Mouse (Mus musculus) MEL (cell line): ENCODE results near the gene Rabgap1l. TPM values are rescaled to one million over a fixed set of nuclear protein-coding genes. Genes with fewer than 3 reads are reported as not detected.

ENCODE experiments used
- DNase-seq: peaks from one replicate; pipeline ENCODE4 v3.0.0; 2011; ENCODE audit warnings: low read depth, low spot score
- H3K27ac ChIP-seq: 2 replicates; pipeline ENCODE4 v1.5.1; 2012; ENCODE audit warnings: low read depth, mild to moderate bottlenecking, control low read depth, low read length, moderate library complexity; ENCODE audit not compliant: control insufficient read depth
- H3K27me3 ChIP-seq, 2 experiments: fragments of 150-350 bp in 1 of 2; sonication (generic) in 1 of 2; 2 replicates each; pipeline ENCODE4 v1.6.1; 2012; ENCODE audit warnings: low read length in 2 of 2, mild to moderate bottlenecking in 2 of 2, improper control_type of control experiment in 1 of 2, moderate library complexity in 1 of 2; ENCODE audit not compliant: insufficient read depth in 2 of 2, control insufficient read depth in 1 of 2
- H3K36me3 ChIP-seq, 2 experiments: 2 replicates each; pipeline ENCODE4 v1.6.1; 2012 to 2014; ENCODE audit warnings: low read length in 2 of 2, improper control_type of control experiment in 1 of 2, inconsistent platforms in 1 of 2, mild to moderate bottlenecking in 1 of 2; ENCODE audit not compliant: insufficient read depth in 2 of 2, control insufficient read depth in 1 of 2
- H3K4me1 ChIP-seq, 2 experiments: fragments of 150-350 bp in 1 of 2; sonication (generic) in 1 of 2; 2 replicates each; pipeline ENCODE4 v1.6.1; 2012; ENCODE audit warnings: low read length in 2 of 2, improper control_type of control experiment in 1 of 2, mild to moderate bottlenecking in 1 of 2; ENCODE audit not compliant: insufficient read depth in 2 of 2, control insufficient read depth in 1 of 2
- H3K4me3 ChIP-seq, 2 experiments: fragments of 150-350 bp in 1 of 2; sonication (generic) in 1 of 2; 2 replicates each; pipeline ENCODE4 v1.5.1; 2012; ENCODE audit warnings: low read depth in 2 of 2, low read length in 2 of 2, mild to moderate bottlenecking in 2 of 2, moderate library complexity in 2 of 2, control low read depth in 1 of 2, improper control_type of control experiment in 1 of 2; ENCODE audit not compliant: control insufficient read depth in 1 of 2, insufficient read depth in 1 of 2
- H3K79me2 ChIP-seq: 2 replicates; pipeline ENCODE4 v1.6.1; 2012; ENCODE audit warnings: mild to moderate bottlenecking, low read length, moderate library complexity; ENCODE audit not compliant: control insufficient read depth, poor library complexity, insufficient read depth
- H3K9ac ChIP-seq: 2 replicates; pipeline ENCODE4 v1.6.1; 2012; ENCODE audit warnings: low read depth, mild to moderate bottlenecking, control low read depth, low read length, moderate library complexity; ENCODE audit not compliant: control insufficient read depth, poor library complexity, severe bottlenecking
- H3K9me3 ChIP-seq: fragments of 150-350 bp; sonication (generic); replicated peaks from 2 replicates; pipeline ENCODE4 v1.6.1; 2012; ENCODE audit warnings: mild to moderate bottlenecking, low read length, improper control_type of control experiment, moderate library complexity; ENCODE audit not compliant: insufficient read depth
- CHD1 ChIP-seq: IDR thresholded peaks from 2 replicates; pipeline ENCODE4 v1.6.1; 2012; ENCODE audit warnings: low read depth, mild to moderate bottlenecking, inconsistent platforms, low read length, improper control_type of control experiment
- CHD2 ChIP-seq: IDR thresholded peaks from 2 replicates; pipeline ENCODE4 v1.6.1; 2011; ENCODE audit warnings: low read length, improper control_type of control experiment
- CTCF ChIP-seq, 3 experiments: IDR thresholded peaks in 2 of 3; conservative IDR thresholded peaks in 1 of 3; 2 replicates each; pipeline ENCODE4 v1.5.1; 2011 to 2012; ENCODE audit warnings: low read length in 3 of 3, low read depth in 2 of 3, mild to moderate bottlenecking in 2 of 3, improper control_type of control experiment in 1 of 3, inconsistent platforms in 1 of 3, mixed read lengths in 1 of 3, moderate library complexity in 1 of 3; ENCODE audit not compliant: control insufficient read depth in 1 of 3, insufficient read depth in 1 of 3, poor library complexity in 1 of 3, severe bottlenecking in 1 of 3
- E2F4 ChIP-seq: IDR thresholded peaks from 2 replicates; pipeline ENCODE4 v1.6.1; 2011; ENCODE audit warnings: low read depth, low read length, improper control_type of control experiment, borderline replicate concordance
- ELF1 ChIP-seq: IDR thresholded peaks from 2 replicates; pipeline ENCODE4 v1.6.1; 2014; ENCODE audit warnings: low read depth, mild to moderate bottlenecking, inconsistent platforms, low read length, improper control_type of control experiment, moderate library complexity
- JUND ChIP-seq: IDR thresholded peaks from 2 replicates; pipeline ENCODE4 v1.6.1; 2011; ENCODE audit warnings: low read depth, mild to moderate bottlenecking, improper control_type of control experiment, low read length
- KAT2A ChIP-seq: conservative IDR thresholded peaks from 2 replicates; pipeline ENCODE4 v1.6.1; 2012; ENCODE audit warnings: low read depth, low read length, improper control_type of control experiment, inconsistent platforms
- MAX ChIP-seq: IDR thresholded peaks from 2 replicates; pipeline ENCODE4 v1.6.1; 2011; ENCODE audit warnings: low read length, improper control_type of control experiment
- MAZ ChIP-seq: IDR thresholded peaks from 2 replicates; pipeline ENCODE4 v1.6.1; 2012; ENCODE audit warnings: low read depth, mild to moderate bottlenecking, inconsistent platforms, low read length, improper control_type of control experiment
- MXI1 ChIP-seq: IDR thresholded peaks from 2 replicates; pipeline ENCODE4 v1.6.1; 2011; ENCODE audit warnings: mild to moderate bottlenecking, low read depth, low read length, improper control_type of control experiment
- MYB ChIP-seq: IDR thresholded peaks from 2 replicates; pipeline ENCODE4 v1.6.1; 2011; ENCODE audit warnings: mild to moderate bottlenecking, low read depth, low read length, improper control_type of control experiment
- MYC ChIP-seq: IDR thresholded peaks from 2 replicates; pipeline ENCODE4 v1.6.1; 2011; ENCODE audit warnings: low read depth, mild to moderate bottlenecking, low read length, improper control_type of control experiment, moderate library complexity
- NELFE ChIP-seq: IDR thresholded peaks from 2 replicates; pipeline ENCODE4 v1.6.1; 2011; ENCODE audit warnings: low read depth, low read length, improper control_type of control experiment
- NRF1 ChIP-seq: IDR thresholded peaks from 2 replicates; pipeline ENCODE4 v1.6.1; 2014; ENCODE audit warnings: low read depth, mild to moderate bottlenecking, inconsistent platforms, low read length, improper control_type of control experiment, moderate library complexity; ENCODE audit not compliant: poor library complexity, insufficient read depth, severe bottlenecking
- POLR2A ChIP-seq, 2 experiments: IDR thresholded peaks; 2 replicates each; pipeline ENCODE4 v1.6.1; 2011 to 2012; ENCODE audit warnings: low read length in 2 of 2, mild to moderate bottlenecking in 2 of 2, control low read depth in 1 of 2, improper control_type of control experiment in 1 of 2, low read depth in 1 of 2, moderate library complexity in 1 of 2; ENCODE audit not compliant: control insufficient read depth in 1 of 2, insufficient read depth in 1 of 2, poor library complexity in 1 of 2
- POLR2AphosphoS2 ChIP-seq: IDR thresholded peaks from 2 replicates; pipeline ENCODE4 v1.6.1; 2011; ENCODE audit warnings: low read length, improper control_type of control experiment
- POLR2AphosphoS5 ChIP-seq: IDR thresholded peaks from 2 replicates; pipeline ENCODE4 v1.6.1; 2012; ENCODE audit warnings: low read depth, borderline replicate concordance, mild to moderate bottlenecking, inconsistent platforms, low read length, moderate library complexity, mixed read lengths
- RCOR1 ChIP-seq: IDR thresholded peaks from 2 replicates; pipeline ENCODE4 v1.6.1; 2012; ENCODE audit warnings: low read depth, mild to moderate bottlenecking, inconsistent platforms, low read length, improper control_type of control experiment
- SMC3 ChIP-seq: IDR thresholded peaks from 2 replicates; pipeline ENCODE4 v1.6.1; 2011; ENCODE audit warnings: low read depth, low read length, improper control_type of control experiment
- TBP ChIP-seq: IDR thresholded peaks from 2 replicates; pipeline ENCODE4 v1.8.0; 2011; ENCODE audit warnings: low read depth, low read length, improper control_type of control experiment
- USF1 ChIP-seq: IDR thresholded peaks from 2 replicates; pipeline ENCODE4 v1.6.1; 2014; ENCODE audit warnings: low read depth, mild to moderate bottlenecking, inconsistent platforms, low read length, improper control_type of control experiment, moderate library complexity
- ZC3H11A ChIP-seq: IDR thresholded peaks from 2 replicates; pipeline ENCODE4 v1.6.1; 2012; ENCODE audit warnings: low read depth, mild to moderate bottlenecking, inconsistent platforms, low read length, improper control_type of control experiment
- ZKSCAN1 ChIP-seq: IDR thresholded peaks from 2 replicates; pipeline ENCODE4 v1.6.1; 2012; ENCODE audit warnings: low read depth, mild to moderate bottlenecking, inconsistent platforms, low read length, improper control_type of control experiment, moderate library complexity
- ZMIZ1 ChIP-seq: IDR thresholded peaks from 2 replicates; pipeline ENCODE4 v1.6.1; 2012; ENCODE audit warnings: low read depth, mild to moderate bottlenecking, inconsistent platforms, low read length, improper control_type of control experiment, moderate library complexity
- ZNF384 ChIP-seq: IDR thresholded peaks from 2 replicates; pipeline ENCODE4 v1.6.1; 2012; ENCODE audit warnings: low read depth, mild to moderate bottlenecking, inconsistent platforms, low read length, improper control_type of control experiment
- polyA plus RNA-seq, 2 experiments: library from polyadenylated mRNA; stranded (reverse) in 1 of 2; unstranded in 1 of 2; fragments of >175 nt in 1 of 2; fragments of >200 nt in 1 of 2; gene quantifications; 2 replicates each; pipeline versions ENCODE4 v1.2.1 to v1.2.4; 2012; ENCODE audit warnings: low replicate concordance in 2 of 2, low read depth in 1 of 2; ENCODE audit not compliant: insufficient read length in 2 of 2, insufficient read depth in 1 of 2, missing spikeins in 1 of 2
- total RNA-seq: library from RNA; depleted of rRNA; stranded (reverse); fragments of 300-350 nt; gene quantifications from 2 replicates; pipeline ENCODE4 v1.2.3, GENCODE M21; 2012

Gene Rabgap1l
- total and polyA plus RNA-seq, 3 experiments, result 24.1 to 26.2 TPM; not detected in 1

- H3K4me1 ChIP-seq, result peaks cover 18 to 20% of the 10 kb centered on the region in 2 experiments
- no peaks in the 10 kb centered on the region for H3K27me3 ChIP-seq
- no peak overlapping the region for H3K4me3 ChIP-seq
Observed at GRCm38 (mm10) chr1:160277940-160278682, 514.9 kb downstream of the Rabgap1l start.

GRCm38 (mm10) chr1:160275248-160275647, 517.8 kb downstream of the Rabgap1l start:
- no peak overlapping the region for H3K27ac ChIP-seq
- TF ChIP-seq CHD2 (no peak), NELFE (no peak), ELF1 (no peak), MXI1 (no peak), TBP (no peak), MAX (no peak), ZMIZ1 (no peak), JUND (no peak), MAZ (no peak), ZC3H11A (no peak), USF1 (no peak), SMC3 (no peak), MYB (no peak), KAT2A (no peak), CTCF (IDR thresholded peaks at IDR 0.05 in 2 of 3, conservative IDR thresholded peaks at IDR 0.05 in 1 of 3; ENCODE audit: control insufficient read depth in 1 of 3, insufficient read depth in 1 of 3, low read depth in 2 of 3, low read length in 3 of 3, poor library complexity in 1 of 3, severe bottlenecking in 1 of 3) (no peak), E2F4 (no peak), RCOR1 (no peak)
- peaks cover 4 to 19% of the 10 kb centered on the region in 2 experiments for H3K4me1 ChIP-seq
- no peak overlapping the region for H3K9ac ChIP-seq
- DNase-seq, result no peak
- no peaks in the 10 kb centered on the region for H3K27me3 ChIP-seq
- H3K79me2 ChIP-seq, result no peaks in the 10 kb centered on the region
- no peak overlapping the region for H3K4me3 ChIP-seq
- H3K9me3 ChIP-seq, result no peaks in the 10 kb centered on the region
- H3K36me3 ChIP-seq, result peaks cover 0 to 24% of the 10 kb centered on the region in 2 experiments; a peak in 2 of 4 replicates

More at GRCm38 (mm10) chr1:160277940-160278682, 514.9 kb downstream of the Rabgap1l start:
- H3K79me2 ChIP-seq, result no peaks in the 10 kb centered on the region
- no peak for TF ChIP-seq ZMIZ1
- TF ChIP-seq USF1, result no peak
- TF ChIP-seq ZKSCAN1, result no peak
- no peak for TF ChIP-seq POLR2A (IDR thresholded peaks at IDR 0.05; ENCODE audit: control insufficient read depth in 1 of 2, insufficient read depth in 1 of 2, low read depth in 1 of 2, low read length in 2 of 2, poor library complexity in 1 of 2)
- no peak for TF ChIP-seq POLR2AphosphoS5
- TF ChIP-seq MYC, result no peak
- TF ChIP-seq POLR2AphosphoS2, result no peak
- TF ChIP-seq SMC3, result no peak
- no peak for TF ChIP-seq ZNF384
- TF ChIP-seq CHD1, result no peak
- no peak for TF ChIP-seq E2F4
- no peak for TF ChIP-seq NRF1
- H3K36me3 ChIP-seq, result peaks cover 0 to 27% of the 10 kb centered on the region in 2 experiments; a peak in 2 of 4 replicates
- no peak overlapping the region for H3K9ac ChIP-seq
- H3K9me3 ChIP-seq, result no peaks in the 10 kb centered on the region
- H3K27ac ChIP-seq, result no peak overlapping the region
- DNase-seq, result no peak
